Mouse (Mus musculus) neural tube, embryonic 15.5 days (tissue): Measurements from ENCODE around the gene Tor1b. TPM values are rescaled to one million over a fixed set of nuclear protein-coding genes. Genes with fewer than 3 reads are reported as not detected.

ENCODE experiments used
- ATAC-seq: fragments of 200-750 bp; cut with Nextera tagmentation; 2 replicates; pipeline ENCODE4 v1.8.0; 2017; ENCODE audit warnings: mild to moderate bottlenecking, moderate TSS enrichment, moderate library complexity; ENCODE audit not compliant: low FRiP score
- H3K27ac ChIP-seq: fragments of 300-500 bp; sonication (generic); replicated peaks from 2 replicates; pipeline ENCODE4 v1.5.1; 2015; ENCODE audit warnings: mild to moderate bottlenecking, inconsistent platforms
- H3K27me3 ChIP-seq: fragments of 300-500 bp; sonication (generic); replicated peaks from 2 replicates; pipeline ENCODE4 v1.6.1; 2015; ENCODE audit warnings: inconsistent platforms
- H3K36me3 ChIP-seq: fragments of 300-500 bp; sonication (generic); 2 replicates; pipeline ENCODE4 v1.6.1; 2015; ENCODE audit warnings: inconsistent platforms
- H3K4me1 ChIP-seq: fragments of 300-500 bp; sonication (generic); 2 replicates; pipeline ENCODE4 v1.6.1; 2015; ENCODE audit warnings: inconsistent platforms
- H3K4me2 ChIP-seq: fragments of 300-500 bp; sonication (generic); 2 replicates; pipeline ENCODE4 v1.6.1; 2015; ENCODE audit warnings: inconsistent platforms, mild to moderate bottlenecking, moderate library complexity
- H3K4me3 ChIP-seq: fragments of 300-500 bp; sonication (generic); replicated peaks from 2 replicates; pipeline ENCODE4 v1.5.1; 2015; ENCODE audit warnings: mild to moderate bottlenecking, inconsistent platforms
- H3K9ac ChIP-seq: fragments of 300-500 bp; sonication (generic); replicated peaks from 2 replicates; pipeline ENCODE4 v1.6.1; 2015; ENCODE audit warnings: mild to moderate bottlenecking, inconsistent platforms
- H3K9me3 ChIP-seq: fragments of 300-500 bp; sonication (generic); replicated peaks from 2 replicates; pipeline ENCODE4 v1.6.1; 2016; ENCODE audit warnings: inconsistent platforms
- WGBS: fragments of 180-500 bp; shearing (Covaris S2); methylation state at CpG from one replicate; pipeline ENCODE4 v1.1.7; 2015; ENCODE audit warnings: mixed read lengths; 5-methylcytosine and 5-hydroxymethylcytosine counted together
- polyA plus RNA-seq: library from polyadenylated mRNA; unstranded; fragments of >200 nt; fragmentation: Nextera tagmentation; extraction: Ambion mirVana; gene quantifications from 2 replicates; pipeline ENCODE4 v1.2.1, GENCODE M21; 2015

Tor1b gene
- polyA plus RNA-seq, 1 experiment from 2014 or later = 17.3 TPM

DNA sequence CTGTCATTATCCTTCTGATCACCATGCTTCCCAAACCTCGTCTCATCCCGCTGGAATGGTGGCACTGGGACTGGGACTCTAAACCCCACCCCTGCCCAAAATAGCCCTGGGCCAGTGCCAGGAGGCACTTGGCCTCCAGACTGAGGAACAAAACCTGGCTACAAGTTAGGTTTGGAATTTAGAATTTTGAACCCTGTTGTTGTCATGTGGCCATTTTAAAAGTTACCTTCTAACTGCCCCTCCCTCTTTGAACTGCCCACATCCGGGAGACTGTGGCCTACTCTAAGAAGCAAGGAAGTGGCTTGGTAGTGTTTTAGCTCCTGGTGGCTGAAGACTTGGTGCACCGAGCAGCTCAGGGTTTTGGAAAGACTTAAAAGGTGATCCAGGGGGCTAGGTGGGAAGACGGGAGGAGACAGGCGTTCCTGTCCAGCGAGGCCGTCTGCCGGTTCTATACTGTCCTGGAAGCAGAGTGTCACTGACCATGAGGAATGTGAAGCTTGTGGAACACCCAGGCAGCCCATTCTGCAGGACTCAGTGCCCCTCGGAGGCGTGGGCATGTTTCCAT, 42.8 kb downstream of the Tor1b start:
- H3K27ac ChIP-seq = no peak overlapping the region
- H3K4me1 ChIP-seq = peaks cover 15% of the 10 kb centered on the region
- WGBS = 79% methylated on average over 11 of the region's 11 CpGs
- H3K4me3 ChIP-seq = no peak overlapping the region
- no peak overlapping the region for H3K4me2 ChIP-seq
- no peaks in the 10 kb centered on the region for H3K27me3 ChIP-seq
- H3K9me3 ChIP-seq = no peaks in the 10 kb centered on the region
- no peak for ATAC-seq
- peaks cover 16% of the 10 kb centered on the region for H3K36me3 ChIP-seq
- H3K9ac ChIP-seq = no peak overlapping the region

DNA sequence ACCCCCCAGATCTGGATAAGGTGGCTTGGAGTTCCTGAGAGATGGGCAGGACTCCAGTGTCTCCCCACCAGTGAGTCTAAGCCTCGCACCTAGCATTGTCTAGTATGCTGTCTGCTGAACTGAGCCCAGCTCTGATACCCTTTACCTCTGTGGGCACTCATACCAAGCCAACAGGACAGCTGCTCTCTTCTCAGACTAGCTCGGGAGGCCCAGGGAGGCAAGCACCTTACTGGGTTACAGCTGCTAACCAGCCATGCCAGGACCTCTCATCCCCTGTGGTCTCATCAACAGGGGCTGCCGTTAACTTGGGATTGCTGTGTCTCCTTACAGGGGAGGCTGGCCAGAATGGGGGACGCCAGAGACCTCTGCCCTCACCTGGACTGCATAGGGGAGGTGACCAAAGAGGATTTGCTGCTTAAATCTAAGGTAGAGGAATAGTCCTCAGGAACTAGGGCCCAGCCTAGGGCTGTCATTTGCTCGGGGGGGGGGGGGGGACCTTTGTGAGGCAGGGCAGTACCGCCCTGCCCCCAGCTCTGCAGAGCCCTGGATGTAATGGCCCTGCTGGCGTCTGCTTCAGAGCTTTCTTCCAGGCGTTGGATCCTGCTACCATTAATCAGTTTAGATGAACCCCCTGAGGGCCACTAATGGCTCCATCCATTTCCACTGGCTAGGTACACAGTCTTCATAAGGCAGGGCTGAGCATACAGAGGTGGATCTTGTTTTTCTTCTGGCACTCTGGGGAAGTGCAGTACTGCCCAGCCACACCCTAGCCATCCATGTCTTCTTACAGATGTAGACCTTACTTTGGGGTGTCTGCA, 45.9 kb downstream of the Tor1b start:
- no peaks in the 10 kb centered on the region for H3K27me3 ChIP-seq
- H3K4me2 ChIP-seq = no peak overlapping the region
- no peak overlapping the region for H3K9ac ChIP-seq
- H3K4me1 ChIP-seq = peaks cover 15% of the 10 kb centered on the region
- H3K4me3 ChIP-seq = no peak overlapping the region
- peak overlapping the region; percentile 41; the same call in 1 of the 2 replicates for H3K27ac ChIP-seq
- H3K36me3 ChIP-seq = peaks cover 31% of the 10 kb centered on the region
- no peaks in the 10 kb centered on the region for H3K9me3 ChIP-seq
- 41% methylated on average over 8 of the region's 8 CpGs for WGBS
- ATAC-seq = peak; percentile 38; the same call in 1 of the 2 replicates

DNA sequence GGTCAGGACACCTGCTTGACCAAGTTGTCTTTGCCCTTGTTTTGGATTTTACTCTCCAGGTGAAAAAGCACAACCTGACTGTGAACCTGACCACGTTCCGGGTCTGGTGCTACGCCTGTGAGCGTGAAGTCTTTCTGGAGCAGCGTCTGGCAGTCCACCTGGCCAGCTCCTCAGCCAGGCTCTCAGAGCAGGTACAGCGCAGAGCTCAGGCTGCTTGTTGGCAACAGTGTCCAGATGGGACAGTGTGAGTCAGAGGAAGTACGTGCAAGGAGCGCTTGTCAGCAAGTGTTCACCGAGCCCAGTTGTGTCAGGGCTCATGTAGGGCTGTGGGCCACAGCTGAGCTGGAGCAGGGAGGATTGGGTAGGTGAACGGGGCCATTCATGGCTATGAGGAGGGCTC, 50.1 kb downstream of the Tor1b start:
- Histone ChIP-seq H3K9me3 (no peaks in the 10 kb centered on the region), H3K4me2 (no peak overlapping the region), H3K4me1 (peaks cover 15% of the 10 kb centered on the region), H3K4me3 (no peak overlapping the region), H3K27me3 (no peaks in the 10 kb centered on the region), H3K36me3 (peaks cover 63% of the 10 kb centered on the region), H3K9ac (no peak overlapping the region), H3K27ac (no peak overlapping the region)
- no peak for ATAC-seq
- 96% methylated on average over 10 of the region's 10 CpGs for WGBS

DNA sequence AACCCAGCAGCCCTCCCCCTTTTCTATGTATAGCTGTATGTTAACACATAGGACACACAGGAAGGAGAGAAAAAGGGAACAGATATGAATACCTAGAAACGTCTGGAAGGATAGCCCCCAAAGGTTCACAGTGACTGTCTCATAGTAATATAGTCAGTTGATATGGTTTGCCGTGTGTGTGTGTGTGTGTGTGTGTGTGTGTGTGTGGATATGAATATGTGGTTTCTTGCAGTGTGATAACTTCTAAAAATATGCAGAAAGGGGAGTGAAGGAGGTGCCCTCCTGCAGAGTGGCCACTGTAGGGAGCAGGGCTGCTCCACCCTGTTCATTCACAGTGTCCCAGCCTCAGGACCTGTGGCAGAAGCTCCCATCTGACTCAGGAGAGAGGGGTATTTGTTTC, 52.7 kb downstream of the Tor1b start:
- Histone ChIP-seq H3K27me3 (no peaks in the 10 kb centered on the region), H3K36me3 (peaks cover 75% of the 10 kb centered on the region), H3K4me2 (no peak overlapping the region), H3K4me3 (no peak overlapping the region), H3K9me3 (no peaks in the 10 kb centered on the region), H3K27ac (no peak overlapping the region), H3K4me1 (no peaks in the 10 kb centered on the region), H3K9ac (no peak overlapping the region)
- 75% methylated on average over 2 of the region's 2 CpGs for WGBS
- no peak for ATAC-seq

DNA sequence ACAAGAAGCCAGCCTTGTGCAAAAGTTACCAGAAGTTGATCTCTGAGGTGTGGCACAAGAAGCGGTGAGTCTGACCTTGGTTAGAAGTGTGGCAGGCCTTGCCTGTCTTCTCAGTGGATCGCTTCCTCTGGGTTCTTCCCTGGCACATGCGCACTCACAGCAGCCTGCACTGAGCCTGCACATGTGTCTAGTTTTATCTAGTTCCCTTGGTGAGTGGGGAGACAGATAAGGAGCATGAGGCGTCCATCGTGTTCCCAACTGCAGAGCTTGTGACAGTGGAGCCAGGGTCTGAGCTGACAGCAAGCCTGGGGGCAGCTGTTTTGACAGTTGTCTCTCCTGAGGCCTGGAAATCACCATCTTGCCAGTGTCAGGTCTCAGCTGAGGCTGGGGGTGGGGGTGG, 53.7 kb downstream of the Tor1b start:
- Histone ChIP-seq H3K27ac (no peak overlapping the region), H3K27me3 (no peaks in the 10 kb centered on the region), H3K4me3 (no peak overlapping the region), H3K4me1 (no peaks in the 10 kb centered on the region), H3K9me3 (no peaks in the 10 kb centered on the region), H3K36me3 (peaks cover 81% of the 10 kb centered on the region), H3K4me2 (no peak overlapping the region), H3K9ac (no peak overlapping the region)
- WGBS = 71% methylated on average over 5 of the region's 5 CpGs
- ATAC-seq = no peak

DNA sequence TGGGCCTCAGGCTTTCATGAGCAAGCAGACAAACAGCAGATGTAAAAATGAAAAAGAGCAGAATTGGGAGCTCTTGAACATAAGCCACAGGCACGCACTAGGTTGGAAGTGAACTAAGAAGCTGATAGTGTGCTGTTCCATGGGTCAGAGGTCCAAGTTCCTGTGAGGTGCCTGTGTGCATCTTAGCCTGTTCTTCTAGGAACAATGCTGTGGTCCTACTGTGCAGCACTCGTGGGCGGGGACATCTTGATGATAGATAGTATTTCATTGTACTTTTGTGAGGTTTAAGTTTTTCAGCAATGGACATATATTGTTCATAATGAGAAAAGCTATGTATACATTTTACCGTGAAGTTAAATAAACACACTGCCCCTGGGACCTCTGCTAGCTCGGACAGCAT, 54.4 kb downstream of the Tor1b start:
- Histone ChIP-seq H3K9me3 (no peaks in the 10 kb centered on the region), H3K36me3 (peaks cover 80% of the 10 kb centered on the region), H3K4me2 (no peak overlapping the region), H3K4me1 (no peaks in the 10 kb centered on the region), H3K27me3 (no peaks in the 10 kb centered on the region), H3K4me3 (no peak overlapping the region), H3K27ac (no peak overlapping the region), H3K9ac (no peak overlapping the region)
- no peak for ATAC-seq
- WGBS = 89% methylated on average over 5 of the region's 5 CpGs

Other genes starting within 250 kb of the Tor1b start
- 1.5 and 2.2 TPM in 2 replicates for gene 1700001O22Rik, start 149.3 kb upstream of the Tor1b start, polyA plus RNA-seq
- gene Ntmt1, start 145.1 kb upstream of the Tor1b start, polyA plus RNA-seq = 92.6 and 107 TPM in 2 replicates
- 40.7 and 44.0 TPM in 2 replicates for gene Asb6, start 122.6 kb upstream of the Tor1b start, polyA plus RNA-seq
- gene Prrx2, start 118.0 kb upstream of the Tor1b start, polyA plus RNA-seq = 1.8 and 2.7 TPM in 2 replicates
- 3.6 and 4.0 TPM in 2 replicates for gene Ptges, start 23.1 kb upstream of the Tor1b start, polyA plus RNA-seq
- gene Tor1a, start 15.0 kb downstream of the Tor1b start, polyA plus RNA-seq = 89.5 and 93.2 TPM in 2 replicates
- gene BC005624, start 29.2 kb downstream of the Tor1b start, polyA plus RNA-seq = 86.5 and 93.2 TPM in 2 replicates
- 44.3 and 49.7 TPM in 2 replicates for gene Usp20, start 29.3 kb downstream of the Tor1b start, polyA plus RNA-seq
- 34.1 and 36.6 TPM in 2 replicates for gene Fnbp1, start 189.0 kb downstream of the Tor1b start, polyA plus RNA-seq
- 33.7 and 36.3 TPM in 2 replicates for gene Gpr107, start 199.4 kb downstream of the Tor1b start, polyA plus RNA-seq